Mouse (Mus musculus) testis, adult 2 months (tissue): ENCODE results near the gene Fam117a.

ENCODE experiments used
- CTCF ChIP-seq: fragments of 200-500 bp; IDR thresholded peaks from 2 replicates; pipeline ENCODE4 v1.5.1; 2012; ENCODE audit warnings: low read depth, mild to moderate bottlenecking, inconsistent platforms, low read length, moderate library complexity; ENCODE audit not compliant: control insufficient read depth, insufficient read depth, insufficient replicate concordance
- POLR2A ChIP-seq: fragments of 200-500 bp; IDR thresholded peaks from 2 replicates; pipeline ENCODE4 v1.6.1; 2012; ENCODE audit warnings: low read depth, mild to moderate bottlenecking, inconsistent platforms, low read length, moderate library complexity; ENCODE audit not compliant: control insufficient read depth

- no peak for TF ChIP-seq POLR2A
- no peak for TF ChIP-seq CTCF
These were observed 48.1 kb downstream of the Fam117a start for GRCm38 (mm10) chr11:95384973-95385320.
